In genomic region chr4:115062875-115063517, GRCm38 (mm10) we compare ENCODE assay signal across 8 mouse cellular contexts. TPM values are rescaled to one million over a fixed set of nuclear protein-coding genes. Genes with fewer than 3 reads are reported as not detected.
DNase-seq lines count a peak whose midpoint lies in the region; ATAC-seq and TF ChIP-seq lines count a peak whose summit lies in the region.

No protein-coding gene starts in this region.

- H3K27me3 ChIP-seq in erythroblast, embryonic 14.5 days (ENCODE audit: control insufficient read depth): peaks cover 42% of the 10 kb centered on the region
- peaks cover 40% of the 10 kb centered on the region for H3K27me3 ChIP-seq in midbrain, postnatal 0 days (ENCODE audit: insufficient read depth, low read length)

- intact Hi-C loops in heart, postnatal 14 days (cut with DNase I): no loop called here

- peak; percentile 42 for DNase-seq in CD4-positive helper T cell, adult 2 months (ENCODE audit: low read depth, low spot score)
- peak; percentile 35 to 50 for DNase-seq in heart, postnatal 14 days
- peak; percentile 76 for DNase-seq in liver
- DNase-seq in midbrain, postnatal 0 days (ENCODE audit: low spot score): no peak
- no peak for DNase-seq in urinary bladder, postnatal 36 days (ENCODE audit: low spot score in 2 of 2)

- peak overlapping the region; percentile 72 for H3K9ac ChIP-seq in midbrain, postnatal 0 days (replicated peaks; ENCODE audit: low read length, poor library complexity, severe bottlenecking)

- H3K4me1 ChIP-seq in erythroblast, embryonic 14.5 days (ENCODE audit: control insufficient read depth): peaks cover 57% of the 10 kb centered on the region
- H3K4me1 ChIP-seq in cortical plate, adult 2 months (ENCODE audit: control insufficient read depth, insufficient read depth, low read length): no peaks in the 10 kb centered on the region; the same call in 1 of the 2 replicates
- no peaks in the 10 kb centered on the region for H3K4me1 ChIP-seq in midbrain, postnatal 0 days (ENCODE audit: insufficient read depth, low read length)

- peak overlapping the region; percentile 74 for H3K4me2 ChIP-seq in midbrain, postnatal 0 days (ENCODE audit: low read depth, low read length, poor library complexity, severe bottlenecking)

- TF ChIP-seq POLR2A in cortical plate, adult 2 months (IDR thresholded peaks at IDR 0.05; ENCODE audit: extremely low read depth, insufficient read depth, low read length): no peak

- H3K27ac ChIP-seq in cortical plate, adult 2 months (ENCODE audit: insufficient read depth, low read length): peak overlapping the region; percentile 43; the same call in 1 of the 2 replicates
- H3K27ac ChIP-seq in midbrain, postnatal 0 days (ENCODE audit: low read depth, low read length): peak overlapping the region; percentile 19

- peaks cover 99% of the 10 kb centered on the region for H3K36me3 ChIP-seq in erythroblast, embryonic 14.5 days (ENCODE audit: control insufficient read depth)
- no peaks in the 10 kb centered on the region for H3K36me3 ChIP-seq in midbrain, postnatal 0 days (ENCODE audit: insufficient read depth, low read length)

- no peak for TF ChIP-seq CTCF in cortical plate, adult 2 months (IDR thresholded peaks at IDR 0.05; ENCODE audit: extremely low read depth, insufficient read depth, low read length)
- TF ChIP-seq CTCF in midbrain, postnatal 0 days (IDR thresholded peaks at IDR 0.05): no peak

- no peaks in the 10 kb centered on the region for H3K9me3 ChIP-seq in erythroblast, embryonic 14.5 days (ENCODE audit: control insufficient read depth, low read length)
- no peaks in the 10 kb centered on the region for H3K9me3 ChIP-seq in midbrain, postnatal 0 days (ENCODE audit: low read length)

- WGBS in midbrain, postnatal 0 days: under 1% methylated on average over 50 of the region's 58 CpGs

- H3K4me3 ChIP-seq in erythroblast, embryonic 14.5 days (replicated peaks): peak overlapping the region; percentile 99
- peak overlapping the region; percentile 34 for H3K4me3 ChIP-seq in cortical plate, adult 2 months (ENCODE audit: insufficient read depth, low read length)
- H3K4me3 ChIP-seq in midbrain, postnatal 0 days (ENCODE audit: low read depth, low read length): peak overlapping the region; percentile 58

- no peak for ATAC-seq in erythroblast, adult 5-6 weeks (replicated peaks; ENCODE audit: low FRiP score, poor library complexity, severe bottlenecking)
- peak; percentile 74 for ATAC-seq in midbrain, postnatal 0 days (ENCODE audit: low FRiP score)

RNA-seq across cellular contexts. Expression of gene Tal1, which starts 6.8 kb away (rescaled TPM):
- polyA plus RNA-seq in erythroblast, embryonic 14.5 days (2012): 65.6 and 98.0 TPM in 2 replicates
- 75.1 and 94.0 TPM in 2 replicates for total RNA-seq in erythroblast, adult 5-6 weeks (2015; ENCODE audit: low replicate concordance)
- total RNA-seq in erythroblast, adult 5-6 weeks (2017; ENCODE audit: low replicate concordance): 92.9 and 102 TPM in 2 replicates
- 1.5 and 1.6 TPM in 2 replicates for polyA plus RNA-seq in cortical plate, adult 2 months (2012; rRNA removed)
- total RNA-seq in heart, postnatal 14 days (2021): 1 to 10 TPM; 4.9 to 6.3 TPM
- total RNA-seq in midbrain, postnatal 0 days (2014; rRNA removed): 64.8 and 73.5 TPM in 2 replicates
- 6.6 and 6.8 TPM in 2 replicates for polyA plus RNA-seq in midbrain, postnatal 0 days (2015; fragmentation: Nextera tagmentation; extraction: Ambion mirVana)

RNA-seq across cellular contexts. Expression of gene Pdzk1ip1, which starts 25.5 kb away (rescaled TPM):
- polyA plus RNA-seq in erythroblast, embryonic 14.5 days (2012): 0.99 and 2.2 TPM in 2 replicates
- total RNA-seq in erythroblast, adult 5-6 weeks (2015; ENCODE audit: low replicate concordance): 377 and 402 TPM in 2 replicates
- total RNA-seq in erythroblast, adult 5-6 weeks (2017; ENCODE audit: low replicate concordance): 332 and 366 TPM in 2 replicates
- polyA plus RNA-seq in cortical plate, adult 2 months (2012; rRNA removed): 1.1 and 1.2 TPM in 2 replicates
- 1 to 10 TPM in 1 of 2 experiments, under 1 TPM in 1; 0.88 to 2.0 TPM for total RNA-seq in heart, postnatal 14 days (2021)
- total RNA-seq in midbrain, postnatal 0 days (2014; rRNA removed): 1.3 and 1.9 TPM in 2 replicates
- polyA plus RNA-seq in midbrain, postnatal 0 days (2015; fragmentation: Nextera tagmentation; extraction: Ambion mirVana): 3.0 and 3.7 TPM in 2 replicates

Comparison
In these comparisons a context has a peak if more than half of its experiments do, and no peak if none do; other contexts are left out.
1. H3K4me3 ChIP-seq: peak in every context shown above with its lines; median percentile 99 in erythroblast, embryonic 14.5 days; 58 in midbrain, postnatal 0 days; 34 in cortical plate, adult 2 months.
2. DNase-seq: peak in CD4-positive helper T cell, adult 2 months (single experiment), heart, postnatal 14 days (2 of 2) and liver (single experiment); none in midbrain, postnatal 0 days (single experiment) and urinary bladder, postnatal 36 days (0 of 2).
3. RNA of gene Pdzk1ip1, which starts 25.5 kb away (total RNA-seq): 332 to 402 TPM in erythroblast, adult 5-6 weeks; 0.88 to 2.0 TPM in heart, postnatal 14 days and 1.3 to 1.9 TPM in midbrain, postnatal 0 days; every median in the first group is over 100 times any median in the second.